Mouse (Mus musculus): ENCODE results near the gene Entr1.
"Not testable (repeated sequence)": the region's sequence is repeated elsewhere in the genome, so short reads cannot be mapped to it uniquely, and the experiment has no call there.

Entr1 gene

DNA sequence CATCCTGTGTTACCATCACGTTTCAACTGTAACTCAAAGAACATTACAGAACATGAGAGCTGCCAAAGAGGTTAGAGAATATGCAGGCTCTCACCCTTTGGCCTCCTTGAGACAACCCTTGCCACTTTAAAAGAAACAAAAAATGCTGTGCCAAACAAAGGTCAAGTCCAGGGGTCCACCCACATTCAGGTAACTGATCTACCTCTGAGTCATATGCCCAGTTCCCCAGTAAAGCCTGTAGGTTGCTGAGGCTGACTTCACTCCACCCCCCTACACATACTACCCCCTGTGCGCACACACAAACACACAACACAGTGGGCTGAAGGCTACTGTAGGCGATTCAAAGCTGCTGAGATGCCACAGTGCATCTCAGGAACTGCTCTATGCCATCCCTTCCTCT, 1.4 kb downstream of the Entr1 start:
- no peak for DNase-seq

DNA sequence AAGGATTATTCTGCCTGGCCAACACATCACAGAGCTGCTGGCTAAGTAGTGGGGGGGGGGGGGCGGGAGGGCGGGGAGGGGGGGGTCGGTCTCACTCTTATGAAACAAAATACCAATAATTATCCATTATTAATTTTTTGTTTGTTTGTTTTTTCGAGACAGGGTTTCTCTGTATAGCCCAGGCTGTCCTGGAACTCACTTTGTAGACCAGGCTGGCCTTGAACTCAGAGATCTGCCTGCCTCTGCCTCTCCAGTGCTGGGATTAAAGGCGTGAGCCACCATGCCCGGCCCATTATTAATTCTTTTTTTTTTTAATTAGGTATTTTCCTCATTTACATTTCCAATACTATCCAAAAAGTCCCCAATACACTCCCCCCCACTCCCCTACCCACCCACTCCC, 8.2 kb downstream of the Entr1 start:
- DNase-seq: not testable (repeated sequence)

DNA sequence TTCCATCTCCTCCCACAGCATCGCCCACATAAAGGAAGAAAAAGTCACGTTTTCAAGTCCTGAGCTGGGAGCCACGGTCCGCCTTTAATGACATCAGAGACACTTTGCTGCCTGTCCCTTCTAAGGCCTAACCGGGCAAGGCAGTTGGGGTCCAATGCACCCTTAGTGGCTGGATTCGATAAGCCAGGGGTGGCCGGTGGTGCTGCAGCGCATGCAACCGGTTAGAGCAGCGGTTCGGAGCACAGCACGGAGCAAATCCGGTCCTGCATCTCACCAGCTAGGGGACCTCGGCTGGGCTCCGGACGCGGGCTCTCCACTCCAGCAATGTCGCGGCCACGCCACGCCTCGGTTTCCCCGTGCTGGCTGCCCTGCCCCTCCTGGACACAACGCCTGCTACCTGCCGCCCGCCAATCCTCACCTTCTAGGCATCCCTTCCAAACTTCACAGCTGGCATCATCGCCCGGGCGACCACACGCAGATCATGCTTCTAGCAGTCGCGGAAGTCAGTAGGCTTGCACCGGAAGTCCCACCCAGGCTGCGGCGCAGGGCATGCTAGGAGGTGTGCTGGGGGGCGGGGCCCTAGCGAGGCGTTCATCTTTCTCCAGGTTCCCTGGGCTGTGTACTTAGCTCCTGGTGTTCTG, 8.9 kb downstream of the Entr1 start, which contains the start of gene Snapc4:
Snapc4 (minus strand) TSS at position 523 of the 641 bp plus-strand sequence.
- DNase-seq: peak; percentile 88

DNA sequence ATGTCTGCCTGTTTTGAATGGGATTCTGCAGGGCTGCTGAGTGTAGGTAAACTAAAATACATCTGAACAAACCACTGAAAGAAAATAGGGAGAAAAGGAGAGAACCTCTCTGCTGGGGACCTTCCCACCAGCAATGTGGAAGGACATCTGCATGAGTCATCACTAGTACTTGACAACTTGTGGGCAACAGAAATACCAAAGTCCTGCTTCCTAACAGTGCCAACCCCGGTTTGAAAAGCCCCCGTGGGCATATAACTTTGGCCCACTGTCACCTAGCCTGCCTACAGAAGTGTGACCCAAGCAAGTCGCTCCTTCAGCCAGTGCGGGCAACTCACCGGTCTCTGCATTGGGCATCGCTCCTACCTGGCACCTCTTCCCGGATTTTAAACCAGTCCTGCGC, 16.7 kb downstream of the Entr1 start:
- DNase-seq: no peak

DNA sequence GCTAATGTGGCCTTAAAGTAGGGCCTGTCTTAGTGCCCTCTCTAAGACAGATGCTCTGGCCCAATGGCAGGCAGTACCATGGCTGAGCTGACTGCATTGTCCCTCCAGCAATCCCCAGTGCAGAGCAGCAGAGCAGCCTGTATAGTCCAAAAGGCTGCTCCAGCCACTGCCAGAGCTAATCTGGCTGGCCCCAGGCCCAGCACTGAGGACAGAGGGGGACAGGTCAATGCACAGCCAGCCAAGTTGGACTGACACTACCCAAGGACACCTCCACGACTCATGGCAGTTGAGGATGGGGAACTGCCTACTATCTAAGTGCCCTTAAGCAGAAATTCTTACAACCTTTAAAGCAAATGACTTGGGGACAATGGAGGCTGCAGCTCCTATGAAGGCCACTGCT, 20.5 kb downstream of the Entr1 start:
- DNase-seq: no peak

DNA sequence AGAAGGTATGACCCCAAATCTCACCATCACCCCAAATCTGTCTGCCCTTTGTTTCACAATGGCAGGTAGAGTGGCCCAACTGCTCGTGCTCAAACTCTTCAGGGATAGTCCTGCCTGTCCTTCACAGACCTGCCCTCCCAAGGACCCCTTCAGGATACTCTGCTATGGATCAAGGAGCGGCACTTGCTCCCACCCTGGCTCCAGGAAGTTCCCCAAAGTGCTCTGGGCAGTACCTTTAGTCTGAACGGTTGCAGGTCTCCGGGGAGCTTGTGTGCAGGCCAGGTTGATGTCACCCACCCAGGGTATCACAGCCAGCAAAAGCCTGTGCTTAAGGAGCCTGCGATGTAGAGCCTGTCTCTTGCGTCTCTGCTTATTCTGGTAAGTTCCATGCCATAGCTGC, 21.2 kb downstream of the Entr1 start:
- DNase-seq: no peak

DNA sequence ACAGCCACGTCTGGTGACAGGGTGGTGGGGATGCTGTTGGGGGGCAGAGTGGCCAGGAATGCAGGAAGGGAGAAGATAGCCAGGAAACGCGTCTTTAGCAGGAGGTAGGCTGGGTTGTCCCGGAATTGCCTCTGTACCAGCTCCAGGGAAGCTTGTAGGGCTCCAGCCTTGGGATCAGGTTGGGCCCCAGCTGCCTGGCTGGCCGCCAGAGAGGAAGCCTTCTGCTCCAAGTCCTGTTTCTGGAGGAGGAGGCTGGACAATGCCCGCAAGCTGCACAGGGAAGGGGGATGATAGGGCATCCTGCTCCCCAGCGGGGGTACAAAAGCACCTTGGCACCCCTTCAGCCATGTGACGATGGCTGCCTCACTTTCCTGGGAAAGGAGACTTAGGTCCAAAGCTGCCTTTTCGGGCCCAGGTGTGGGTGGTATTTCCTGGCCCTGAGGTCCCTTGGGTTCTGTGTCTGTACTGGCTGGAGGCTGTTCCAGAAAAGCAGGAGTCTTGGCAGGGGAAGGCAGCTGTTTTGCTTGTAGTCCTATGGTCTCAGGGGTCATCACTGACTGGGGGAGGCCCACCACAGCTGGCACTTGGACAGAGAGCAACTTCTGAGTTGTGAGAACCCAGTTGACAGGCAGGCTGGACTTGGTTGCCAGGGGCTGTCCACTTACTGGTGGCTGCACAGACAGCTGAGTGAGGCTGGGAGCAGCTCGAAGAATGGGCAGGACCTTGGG, 24.2 kb downstream of the Entr1 start:
- no peak for DNase-seq

DNA sequence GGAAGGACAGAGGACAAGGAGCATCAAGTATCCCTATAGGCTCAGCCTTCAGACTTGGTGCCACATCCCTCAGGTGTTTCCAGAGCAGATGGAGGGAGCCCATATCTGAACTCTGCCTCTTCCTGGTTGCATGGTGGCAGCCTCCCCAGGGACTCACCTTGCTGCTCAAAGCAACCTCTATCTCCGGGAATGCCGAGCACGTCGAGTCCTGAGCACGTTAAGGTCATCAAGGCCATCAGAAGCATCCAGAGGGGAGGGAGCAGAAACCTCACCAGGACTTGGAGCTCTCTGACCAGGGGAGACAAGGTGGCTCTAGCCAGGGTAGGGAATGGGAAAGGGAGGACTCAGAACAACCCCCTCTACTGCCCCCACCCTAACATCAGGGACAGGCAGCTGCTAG, 25.6 kb downstream of the Entr1 start:
- DNase-seq: no peak

DNA sequence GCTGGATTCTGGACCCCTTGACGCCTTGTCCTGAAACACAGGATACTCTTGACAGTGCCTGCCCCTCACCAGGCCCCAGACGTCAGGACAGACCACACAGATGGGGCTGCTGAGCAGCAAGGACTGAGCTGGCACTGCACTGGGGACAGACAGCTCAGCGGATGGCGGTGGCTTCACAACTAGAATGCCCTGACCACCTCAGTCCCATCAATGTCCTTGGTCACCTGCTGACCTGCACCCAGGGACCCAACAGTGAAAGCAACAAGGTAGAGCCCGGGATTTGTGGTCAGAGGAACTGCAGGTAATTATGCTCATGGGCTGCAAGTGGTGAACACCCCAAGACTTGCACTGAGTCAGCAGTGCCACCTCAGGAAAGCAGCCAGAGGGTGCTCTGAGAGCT, 26.1 kb downstream of the Entr1 start:
- DNase-seq: no peak

DNA sequence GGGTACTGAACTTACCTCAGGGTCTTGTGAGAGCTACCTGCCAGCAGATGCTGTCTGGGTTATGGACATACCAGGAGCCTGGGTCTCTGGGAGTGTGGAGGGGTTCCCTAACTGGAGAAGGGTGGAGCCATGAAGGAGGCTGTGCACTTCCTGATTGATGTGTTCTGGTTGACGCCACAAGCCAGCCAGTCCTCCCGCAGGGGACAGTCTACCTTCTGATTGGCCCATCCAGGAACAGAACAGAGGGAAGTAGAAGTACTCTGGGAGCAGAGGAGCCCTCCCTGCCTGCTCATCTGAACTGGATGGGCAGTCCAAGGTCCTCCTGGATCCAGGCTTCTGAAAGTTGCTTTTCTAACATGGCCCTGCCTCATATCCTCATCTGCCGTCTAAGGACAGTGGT, 28.3 kb downstream of the Entr1 start, which contains the start of gene Card9:
Card9 (minus strand) TSS at position 147 of the 400 bp plus-strand sequence.
- no peak for DNase-seq

DNA sequence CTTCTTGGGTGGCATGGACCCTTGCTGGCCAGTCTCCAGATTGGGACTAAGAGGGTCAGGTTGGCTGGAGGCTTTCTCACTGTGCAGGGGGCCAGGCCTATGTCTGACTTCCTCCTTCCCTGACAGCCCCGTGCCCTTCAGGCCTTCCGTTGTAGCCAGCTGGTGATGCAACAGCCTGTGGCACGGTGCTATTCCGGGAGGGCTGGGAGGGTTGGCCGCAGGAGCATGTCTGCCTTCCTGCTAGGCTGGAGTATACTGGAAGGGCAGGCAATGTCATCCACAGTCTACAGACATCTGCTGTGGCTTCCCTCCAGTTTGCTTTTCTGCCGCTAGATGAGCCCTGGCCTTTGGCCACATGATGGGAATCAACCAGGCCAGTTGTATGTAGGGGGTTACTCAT, 29.1 kb downstream of the Entr1 start:
- DNase-seq: no peak

DNA sequence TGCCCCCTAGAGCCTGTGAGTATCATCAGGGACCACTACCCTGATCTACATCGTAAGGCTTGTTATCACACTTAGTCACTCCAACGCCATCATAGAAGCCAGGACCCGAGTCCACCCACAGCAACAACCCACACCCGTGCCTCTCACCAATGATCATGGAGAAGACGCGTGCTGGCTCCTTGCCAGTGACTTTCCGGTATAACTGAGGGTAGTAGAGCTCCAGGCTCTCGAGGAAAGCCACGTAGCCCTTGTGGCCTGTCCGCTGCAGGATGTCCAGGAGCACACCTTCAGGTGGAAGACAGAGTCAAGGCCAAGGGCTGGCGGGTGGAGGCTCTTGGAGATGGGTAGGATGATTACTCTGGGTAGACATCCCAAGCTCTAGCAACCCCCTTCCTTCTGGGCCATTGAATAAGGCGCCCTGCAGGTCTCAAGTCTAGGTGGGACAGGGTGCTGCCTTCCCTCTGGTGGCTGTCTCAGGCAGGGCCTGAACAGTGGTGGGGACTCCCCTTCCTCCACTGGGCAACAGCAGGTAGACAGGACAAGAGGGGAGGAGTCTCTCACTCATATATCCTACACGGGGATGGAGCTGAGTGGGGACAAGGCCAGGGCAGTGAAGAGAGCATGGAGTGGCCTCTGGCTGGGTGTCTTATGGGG, 30.3 kb downstream of the Entr1 start:
- DNase-seq: no peak

DNA sequence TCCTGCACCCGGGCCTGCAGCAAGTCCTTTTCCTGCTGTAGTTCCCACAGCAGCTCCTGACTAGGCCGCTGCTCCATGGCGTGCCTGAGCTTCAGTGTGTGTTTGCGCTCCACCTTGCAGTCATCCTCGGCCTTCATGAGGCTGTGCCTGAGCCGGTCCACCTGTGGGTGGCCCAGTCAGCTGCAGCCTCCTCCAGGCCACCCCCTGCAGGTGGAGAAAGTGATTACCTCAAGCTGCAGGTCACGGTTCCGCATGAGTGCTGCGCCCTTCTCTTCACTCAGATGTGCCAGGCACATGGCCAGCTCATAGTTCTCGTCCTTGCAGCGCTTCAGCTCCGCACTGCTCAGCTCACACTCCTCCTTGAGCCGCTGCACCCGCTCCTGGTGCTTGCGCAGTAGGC, 31.6 kb downstream of the Entr1 start:
- DNase-seq: no peak

DNA sequence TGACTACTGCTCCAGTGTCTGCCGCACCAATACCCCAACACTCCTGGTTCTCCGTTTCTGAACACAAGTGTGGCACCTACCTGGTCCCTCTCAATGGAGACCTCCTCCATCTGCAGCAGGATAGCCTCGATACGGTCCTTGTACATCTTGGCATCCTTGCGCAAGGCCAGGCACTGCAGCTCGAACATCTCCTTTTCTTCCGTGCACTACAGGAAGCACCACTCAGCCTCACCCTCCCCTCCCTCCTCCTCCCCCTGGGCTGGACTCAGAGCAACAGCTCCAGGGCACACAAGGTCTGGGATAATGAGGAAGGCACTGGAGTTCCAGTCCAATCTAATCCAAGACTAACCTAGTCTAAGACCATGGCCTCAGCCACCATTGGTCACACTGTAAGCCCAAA, 32.4 kb downstream of the Entr1 start:
- peak; percentile 69 for DNase-seq

DNA sequence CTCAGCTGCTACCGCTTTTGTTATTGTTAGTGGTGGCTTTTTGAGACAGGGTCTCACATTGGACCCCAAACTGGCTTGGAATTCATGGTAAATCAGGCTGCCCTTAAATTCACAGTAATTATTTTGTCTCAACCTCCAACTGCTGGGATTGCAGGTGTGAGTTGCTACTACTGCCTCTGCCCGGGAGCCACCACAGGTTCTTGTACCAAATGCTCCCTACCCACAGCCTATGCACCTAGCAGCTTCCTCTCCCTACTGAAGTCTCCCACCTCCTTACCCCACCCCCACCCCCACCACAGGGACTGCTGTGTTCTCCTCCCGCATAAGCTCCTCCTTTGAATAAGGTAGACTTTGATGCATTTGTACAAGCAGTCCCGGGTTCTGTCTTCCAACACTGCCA, 32.9 kb downstream of the Entr1 start:
- peak; percentile 51 for DNase-seq

DNA sequence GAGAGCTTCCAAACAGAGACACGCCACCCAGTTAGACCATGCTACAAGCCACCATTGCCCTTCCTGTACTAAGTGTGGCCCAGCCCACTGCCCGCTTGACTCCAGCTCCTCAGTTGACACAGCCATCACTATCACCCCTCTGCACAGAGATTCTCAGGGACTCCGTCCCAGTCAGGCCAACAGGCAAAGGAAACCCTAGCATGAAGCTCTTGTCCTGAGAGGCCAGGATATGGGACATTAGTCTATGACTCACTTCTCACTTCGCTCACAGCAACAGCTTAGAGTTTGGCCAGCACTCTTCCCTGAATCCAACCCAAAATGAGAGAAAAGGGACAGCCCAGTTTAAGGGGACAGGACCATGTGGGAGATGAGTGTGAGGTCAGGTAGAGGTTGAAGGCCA, 34.7 kb downstream of the Entr1 start:
- DNase-seq: no peak

DNA sequence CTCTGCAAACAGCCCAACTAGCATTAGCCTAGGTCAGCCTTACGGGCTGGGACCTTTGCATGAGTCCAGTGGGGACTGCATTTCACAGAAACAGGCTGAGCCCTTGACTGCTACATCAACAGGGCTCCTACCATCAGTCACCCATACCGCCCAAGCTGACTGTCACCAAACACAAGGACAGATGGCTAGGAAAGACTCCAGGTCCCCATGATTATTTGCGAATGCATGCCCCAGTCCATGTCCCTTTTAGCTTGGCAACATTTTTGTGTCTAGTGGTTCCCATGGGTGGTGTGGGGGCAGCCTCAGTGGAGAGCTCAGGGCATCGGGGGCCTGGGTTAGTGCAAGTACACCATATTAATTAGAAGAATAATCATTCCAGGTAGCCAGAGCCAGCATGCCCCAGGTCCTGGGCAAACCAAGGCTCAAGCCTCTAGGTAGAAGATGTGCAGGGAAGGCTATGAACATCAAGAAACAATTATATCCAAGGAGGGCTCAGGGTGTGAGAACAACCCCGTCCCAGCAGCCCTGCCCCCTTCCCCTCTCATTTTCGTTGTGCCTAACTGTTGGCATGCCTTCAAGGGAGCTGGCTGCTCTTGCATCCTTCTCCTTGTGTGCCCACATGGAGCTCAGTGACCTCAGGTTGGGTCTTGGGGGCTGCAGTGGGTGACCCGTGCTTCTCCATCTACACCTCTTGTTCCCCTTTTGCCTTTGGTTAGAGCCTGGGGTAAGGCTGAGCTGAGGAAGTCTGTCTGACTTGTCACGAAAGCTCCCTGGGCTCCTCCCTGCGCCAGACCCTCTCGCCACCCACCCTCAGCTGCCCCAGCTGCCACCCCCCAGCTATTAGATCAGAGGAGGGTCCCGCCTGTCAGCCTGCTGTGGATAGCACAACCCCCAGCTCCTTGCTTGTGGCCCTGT, 35.8 kb downstream of the Entr1 start:
- DNase-seq: no peak

DNA sequence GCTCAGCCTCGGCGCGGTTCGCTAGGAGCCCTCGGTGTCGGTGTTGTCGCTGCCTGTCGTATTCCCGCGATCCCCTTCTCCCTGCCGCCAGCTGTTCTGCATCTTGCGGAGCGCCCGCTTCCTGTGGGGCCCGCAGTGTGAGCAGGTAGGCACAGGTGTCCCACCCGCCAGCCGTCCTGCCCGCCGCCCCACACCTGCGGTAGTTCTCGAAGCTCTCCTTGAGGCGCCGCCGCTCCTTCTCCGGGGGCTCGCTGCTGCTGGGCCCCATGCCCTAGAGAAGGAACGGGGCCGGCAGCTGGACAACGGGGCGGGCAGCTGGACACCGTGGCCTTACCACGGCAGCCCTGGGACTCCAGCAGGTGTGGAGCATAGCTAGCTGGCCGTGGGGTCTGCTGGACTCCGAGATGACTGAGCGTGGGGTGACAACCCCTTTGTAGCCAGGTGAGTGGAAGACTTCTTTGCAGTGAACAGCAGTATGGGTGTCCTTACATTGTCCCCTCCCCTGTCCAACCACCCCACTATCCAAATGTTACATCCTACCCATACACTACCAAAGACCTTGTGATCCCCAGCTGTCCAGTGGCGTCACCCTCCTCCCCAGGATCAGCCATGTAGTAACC, 36.7 kb downstream of the Entr1 start:
- DNase-seq: peak; percentile 88

DNA sequence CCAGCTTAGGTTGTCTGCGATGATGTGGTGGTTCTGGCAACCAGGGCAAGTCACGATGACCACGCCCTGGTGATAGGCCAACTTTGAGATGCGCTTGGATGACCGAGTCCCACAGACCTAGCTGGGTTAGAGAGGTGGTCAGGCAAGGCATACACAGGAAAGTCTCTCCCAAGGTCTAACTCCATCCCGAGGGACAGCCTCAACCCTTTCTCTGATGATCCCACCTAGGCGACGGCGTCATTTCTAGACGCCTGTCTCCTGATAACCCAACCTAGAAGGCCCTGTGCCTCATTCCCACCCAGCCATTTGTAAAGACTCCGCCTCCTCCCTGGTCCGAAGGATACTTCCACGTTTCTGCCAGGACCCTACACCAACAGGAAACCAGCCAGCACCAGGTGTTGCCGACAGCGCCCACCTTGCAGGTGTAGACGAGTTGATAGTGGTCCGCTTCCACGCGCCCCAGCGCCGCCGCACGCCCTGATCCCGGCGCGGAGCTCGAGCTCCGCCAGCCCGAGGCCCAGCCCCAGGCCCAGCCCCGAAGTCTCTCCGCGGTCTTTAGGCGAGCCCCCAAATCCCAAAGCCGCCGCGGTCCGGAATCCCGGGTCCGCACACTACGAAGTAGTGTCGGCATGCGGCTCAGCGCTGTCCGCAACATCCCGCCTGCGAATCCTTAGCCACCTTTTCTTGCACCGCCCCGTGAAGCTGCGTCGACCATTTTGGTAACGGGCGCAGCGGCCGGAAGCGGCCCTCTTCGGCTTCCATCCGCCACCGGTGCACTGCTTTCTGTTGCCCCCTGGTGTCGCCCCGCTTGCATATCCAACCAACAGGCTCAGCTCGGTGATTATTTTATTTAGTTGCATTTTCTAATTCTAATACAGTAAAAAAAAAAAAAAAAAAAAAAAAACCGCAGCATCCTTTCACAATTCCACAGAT, 37.5 kb downstream of the Entr1 start, which contains the start of gene Dnlz:
Dnlz (minus strand) TSS at position 753 of the 933 bp plus-strand sequence.
- peak; percentile 96 for DNase-seq

DNA sequence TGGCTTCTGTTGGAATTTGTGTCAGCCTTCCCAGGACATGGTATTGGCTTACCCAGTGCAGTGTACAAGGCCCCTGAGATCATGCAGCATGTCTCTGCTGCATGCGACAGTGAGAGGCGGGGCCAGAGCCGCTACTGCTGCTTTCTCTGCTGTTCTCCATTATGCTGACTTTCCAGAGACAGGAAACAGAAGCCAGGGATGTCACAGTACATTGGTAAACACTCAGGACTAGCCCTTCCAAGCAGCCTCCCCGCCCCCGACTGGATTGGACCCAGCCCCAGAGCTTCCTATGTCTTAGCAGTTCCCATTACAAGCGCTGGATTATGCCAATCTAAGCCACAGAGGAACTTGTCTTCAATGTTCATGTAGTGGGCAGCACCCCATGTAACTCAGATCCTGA, 40.9 kb downstream of the Entr1 start:
- no peak for DNase-seq

Measured in thymus, postnatal 14 days (tissue).